Mouse (Mus musculus) liver, embryonic 14.5 days (tissue): ENCODE data around the gene Cfl2.

Experiments
- CTCF ChIP-seq: IDR thresholded peaks from 2 replicates; pipeline ENCODE4 v1.5.1; 2016; ENCODE audit warnings: antibody characterized with exemption, low read depth, control low read depth
- EP300 ChIP-seq: IDR thresholded peaks from 2 replicates; pipeline ENCODE4 v1.6.1; 2016; ENCODE audit warnings: antibody characterized with exemption, low read depth

DNA sequence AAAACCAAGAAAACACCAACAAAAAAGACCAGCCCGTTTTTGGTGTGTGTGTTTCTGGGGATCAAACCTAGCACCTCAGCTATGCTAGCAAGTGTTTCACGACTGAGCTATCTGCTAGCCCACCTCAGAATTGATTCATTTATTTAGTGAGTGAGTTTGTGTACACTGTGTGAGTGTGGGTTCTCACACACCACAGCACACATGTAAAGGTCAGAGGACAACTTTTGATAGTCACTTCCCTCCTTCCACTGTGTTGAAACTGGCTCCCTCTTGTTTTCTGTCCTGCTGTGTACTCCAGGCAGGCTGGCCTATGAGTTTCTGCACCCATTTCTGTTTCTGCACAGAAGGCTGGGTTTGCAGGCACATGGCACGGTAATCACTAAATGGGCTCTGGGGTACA lies 47.7 kb upstream of the Cfl2 start:
- TF ChIP-seq CTCF = no peak
- no peak for TF ChIP-seq EP300
